Mouse (Mus musculus) hindbrain, embryonic 12.5 days (tissue): ENCODE data around the gene Hpn. TPM values are rescaled to one million over a fixed set of nuclear protein-coding genes. Genes with fewer than 3 reads are reported as not detected.
A peak's percentile ranks its signal among the peaks of the same experiment; 100 is the strongest.

ENCODE experiments used
- ATAC-seq: fragments of 200-750 bp; cut with Nextera tagmentation; 2 replicates; pipeline ENCODE4 v1.8.0; 2017; ENCODE audit warnings: moderate TSS enrichment; ENCODE audit not compliant: low FRiP score
- H3K27ac ChIP-seq: fragments of 300-500 bp; sonication (generic); 2 replicates; pipeline ENCODE4 v1.5.1; 2016; ENCODE audit warnings: mild to moderate bottlenecking
- H3K27me3 ChIP-seq: fragments of 300-500 bp; sonication (generic); 2 replicates; pipeline ENCODE4 v1.6.1; 2016; ENCODE audit warnings: mild to moderate bottlenecking
- H3K36me3 ChIP-seq: fragments of 300-500 bp; sonication (generic); 2 replicates; pipeline ENCODE4 v1.6.1; 2016; ENCODE audit warnings: mild to moderate bottlenecking
- H3K4me1 ChIP-seq: fragments of 300-500 bp; sonication (generic); 2 replicates; pipeline ENCODE4 v1.6.1; 2016
- H3K4me2 ChIP-seq: fragments of 300-500 bp; sonication (generic); replicated peaks from 2 replicates; pipeline ENCODE4 v1.6.1; 2016; ENCODE audit warnings: mild to moderate bottlenecking
- H3K4me3 ChIP-seq: fragments of 300-500 bp; sonication (generic); 2 replicates; pipeline ENCODE4 v1.5.1; 2016; ENCODE audit warnings: mild to moderate bottlenecking
- H3K9ac ChIP-seq: fragments of 300-500 bp; sonication (generic); 2 replicates; pipeline ENCODE4 v1.6.1; 2016; ENCODE audit warnings: mild to moderate bottlenecking, moderate library complexity
- H3K9me3 ChIP-seq: fragments of 300-500 bp; sonication (generic); replicated peaks from 2 replicates; pipeline ENCODE4 v1.6.1; 2016; ENCODE audit warnings: mild to moderate bottlenecking
- WGBS: fragments of 180-500 bp; shearing (Covaris S2); methylation state at CpG from one replicate; pipeline ENCODE4 v1.1.7; 2016; 5-methylcytosine and 5-hydroxymethylcytosine counted together
- polyA plus RNA-seq: library from polyadenylated mRNA; unstranded; fragments of >200 nt; fragmentation: Nextera tagmentation; extraction: Ambion mirVana; gene quantifications from 2 replicates; pipeline ENCODE4 v1.2.1, GENCODE M21; 2016

Gene Hpn
- polyA plus RNA-seq, 1 experiment from 2014 or later, result 2.7 TPM

- 91% methylated on average over 10 of the region's 10 CpGs for WGBS
- H3K36me3 ChIP-seq, result peaks cover 100% of the 10 kb centered on the region
- no peak for ATAC-seq
- H3K9ac ChIP-seq, result no peak overlapping the region
- no peak overlapping the region for H3K4me3 ChIP-seq
- H3K27me3 ChIP-seq, result no peaks in the 10 kb centered on the region
- H3K27ac ChIP-seq, result no peak overlapping the region
- no peaks in the 10 kb centered on the region for H3K9me3 ChIP-seq
- no peaks in the 10 kb centered on the region for H3K4me1 ChIP-seq
- no peak overlapping the region for H3K4me2 ChIP-seq
Observed at GRCm38 (mm10) chr7:31135717-31136116, 20.6 kb upstream of the Hpn start.

GRCm38 (mm10) chr7:31131866-31132265 lies 16.8 kb upstream of the Hpn start:
- Histone ChIP-seq H3K4me2 (no peak overlapping the region), H3K4me1 (peaks cover 8% of the 10 kb centered on the region), H3K4me3 (no peak overlapping the region), H3K9me3 (no peaks in the 10 kb centered on the region), H3K36me3 (peaks cover 87% of the 10 kb centered on the region), H3K27ac (no peak overlapping the region), H3K27me3 (peaks cover 21% of the 10 kb centered on the region), H3K9ac (no peak overlapping the region)
- 93% methylated on average over 4 of the region's 4 CpGs for WGBS
- ATAC-seq, result no peak

GRCm38 (mm10) chr7:31130841-31131240 lies 15.8 kb upstream of the Hpn start:
- no peak overlapping the region for H3K9ac ChIP-seq
- WGBS, result 37% methylated on average over 4 of the region's 4 CpGs

GRCm38 (mm10) chr7:31130197-31130596 lies 15.1 kb upstream of the Hpn start:
- Histone ChIP-seq H3K4me2 (no peak overlapping the region), H3K27ac (no peak overlapping the region), H3K27me3 (peaks cover 38% of the 10 kb centered on the region), H3K4me1 (peaks cover 15% of the 10 kb centered on the region), H3K9me3 (no peaks in the 10 kb centered on the region), H3K36me3 (peaks cover 70% of the 10 kb centered on the region), H3K4me3 (no peak overlapping the region), H3K9ac (no peak overlapping the region)
- ATAC-seq, result no peak
- WGBS, result 98% methylated on average over 7 of the region's 7 CpGs

More at GRCm38 (mm10) chr7:31130841-31131240, 15.8 kb upstream of the Hpn start:
- no peak for ATAC-seq
- Histone ChIP-seq H3K27me3 (peaks cover 31% of the 10 kb centered on the region), H3K36me3 (peaks cover 77% of the 10 kb centered on the region), H3K27ac (no peak overlapping the region), H3K9me3 (no peaks in the 10 kb centered on the region), H3K4me2 (no peak overlapping the region), H3K4me3 (no peak overlapping the region), H3K4me1 (peaks cover 15% of the 10 kb centered on the region)

GRCm38 (mm10) chr7:31128157-31128705 lies 13.1 kb upstream of the Hpn start:
- no peak overlapping the region for H3K4me3 ChIP-seq
- H3K4me1 ChIP-seq, result peaks cover 15% of the 10 kb centered on the region
- H3K36me3 ChIP-seq, result peaks cover 51% of the 10 kb centered on the region
- H3K9me3 ChIP-seq, result no peaks in the 10 kb centered on the region
- 66% methylated on average over 9 of the region's 9 CpGs for WGBS
- no peak overlapping the region for H3K9ac ChIP-seq
- H3K27me3 ChIP-seq, result peaks cover 48% of the 10 kb centered on the region
- ATAC-seq, result 0 out of 2 replicates have a peak, but pooled peaks have one; percentile 2
- no peak overlapping the region for H3K27ac ChIP-seq
- H3K4me2 ChIP-seq, result no peak overlapping the region

- H3K4me2 ChIP-seq, result peak within 1 kb of the TSS; percentile 98
- peak; percentile 49 for ATAC-seq
Observed at GRCm38 (mm10) chr7:31126851-31127724, 12.0 kb upstream of the Hpn start, which contains the start of gene Scn1b. Scn1b (minus strand) TSS chr7:31127003.

GRCm38 (mm10) chr7:31126211-31126751 lies 11.2 kb upstream of the Hpn start:
- Histone ChIP-seq H3K4me1 (peaks cover 15% of the 10 kb centered on the region), H3K4me2 (peak overlapping the region; percentile 98)

More at GRCm38 (mm10) chr7:31126851-31127724, 12.0 kb upstream of the Hpn start, which contains the start of gene Scn1b:
- H3K4me3 ChIP-seq, result peak within 1 kb of the TSS; percentile 62
- H3K9me3 ChIP-seq, result no peaks in the 10 kb centered on the region
- H3K36me3 ChIP-seq, result peaks cover 39% of the 10 kb centered on the region
- WGBS, result 3% methylated on average over 49 of the region's 60 CpGs
- peaks cover 48% of the 10 kb centered on the region for H3K27me3 ChIP-seq
- peak within 1 kb of the TSS; percentile 65 for H3K9ac ChIP-seq
- H3K4me1 ChIP-seq, result peaks cover 15% of the 10 kb centered on the region
- no peak within 1 kb of the TSS for H3K27ac ChIP-seq

GRCm38 (mm10) chr7:31125116-31125515 lies 10.0 kb upstream of the Hpn start:
- no peak overlapping the region for H3K9ac ChIP-seq
- no peak overlapping the region for H3K4me3 ChIP-seq
- H3K27me3 ChIP-seq, result peaks cover 48% of the 10 kb centered on the region
- 84% methylated on average over 13 of the region's 13 CpGs for WGBS
- peaks cover 20% of the 10 kb centered on the region for H3K36me3 ChIP-seq
- ATAC-seq, result no peak
- no peak overlapping the region for H3K27ac ChIP-seq
- no peak overlapping the region for H3K4me2 ChIP-seq
- no peaks in the 10 kb centered on the region for H3K9me3 ChIP-seq
- H3K4me1 ChIP-seq, result peaks cover 15% of the 10 kb centered on the region

More at GRCm38 (mm10) chr7:31126211-31126751, 11.2 kb upstream of the Hpn start:
- ATAC-seq, result peak; percentile 7; the same call in 1 of the 2 replicates
- peak overlapping the region; percentile 62 for H3K4me3 ChIP-seq
- H3K9me3 ChIP-seq, result no peaks in the 10 kb centered on the region
- H3K9ac ChIP-seq, result peak overlapping the region; percentile 65
- 1% methylated on average over 51 of the region's 53 CpGs for WGBS
- peaks cover 48% of the 10 kb centered on the region for H3K27me3 ChIP-seq
- H3K27ac ChIP-seq, result no peak overlapping the region
- H3K36me3 ChIP-seq, result peaks cover 31% of the 10 kb centered on the region

- peaks cover 12% of the 10 kb centered on the region for H3K36me3 ChIP-seq
- H3K9ac ChIP-seq, result no peak overlapping the region
- no peaks in the 10 kb centered on the region for H3K9me3 ChIP-seq
- no peak overlapping the region for H3K27ac ChIP-seq
- no peak overlapping the region for H3K4me3 ChIP-seq
- H3K4me1 ChIP-seq, result peaks cover 15% of the 10 kb centered on the region
- peaks cover 46% of the 10 kb centered on the region for H3K27me3 ChIP-seq
- 88% methylated on average over 5 of the region's 5 CpGs for WGBS
- ATAC-seq, result no peak
- no peak overlapping the region for H3K4me2 ChIP-seq
Observed at GRCm38 (mm10) chr7:31124381-31124780, 9.3 kb upstream of the Hpn start.

GRCm38 (mm10) chr7:31123697-31124096 lies 8.6 kb upstream of the Hpn start:
- H3K27ac ChIP-seq, result no peak overlapping the region
- H3K27me3 ChIP-seq, result peaks cover 45% of the 10 kb centered on the region
- H3K9ac ChIP-seq, result no peak overlapping the region
- ATAC-seq, result no peak
- peaks cover 5% of the 10 kb centered on the region for H3K36me3 ChIP-seq
- no peaks in the 10 kb centered on the region for H3K9me3 ChIP-seq
- H3K4me3 ChIP-seq, result no peak overlapping the region
- 84% methylated on average over 3 of the region's 3 CpGs for WGBS
- H3K4me1 ChIP-seq, result peaks cover 15% of the 10 kb centered on the region
- no peak overlapping the region for H3K4me2 ChIP-seq

GRCm38 (mm10) chr7:31122641-31123631 lies 7.8 kb upstream of the Hpn start:
- H3K9ac ChIP-seq, result no peak overlapping the region
- H3K4me3 ChIP-seq, result no peak overlapping the region
- no peaks in the 10 kb centered on the region for H3K9me3 ChIP-seq
- H3K36me3 ChIP-seq, result no peaks in the 10 kb centered on the region
- H3K4me1 ChIP-seq, result peaks cover 15% of the 10 kb centered on the region
- no peak for ATAC-seq
- peaks cover 37% of the 10 kb centered on the region for H3K27me3 ChIP-seq
- no peak overlapping the region for H3K27ac ChIP-seq
- 90% methylated on average over 16 of the region's 16 CpGs for WGBS
- no peak overlapping the region for H3K4me2 ChIP-seq
